Mouse (Mus musculus) embryonic facial prominence, embryonic 15.5 days (tissue): ENCODE results near the gene Cpb1. TPM values are rescaled to one million over a fixed set of nuclear protein-coding genes. Genes with fewer than 3 reads are reported as not detected.

Experiments used
- ATAC-seq: fragments of 200-750 bp; cut with Nextera tagmentation; 2 replicates; pipeline ENCODE4 v1.8.0; 2017; ENCODE audit warnings: low read depth, moderate TSS enrichment; ENCODE audit not compliant: insufficient number of reproducible peaks, low FRiP score, low TSS enrichment
- H3K27ac ChIP-seq: fragments of 300-500 bp; sonication (generic); replicated peaks from 2 replicates; pipeline ENCODE4 v1.5.1; 2015; ENCODE audit warnings: mild to moderate bottlenecking, inconsistent platforms
- H3K27me3 ChIP-seq: fragments of 300-500 bp; sonication (generic); 2 replicates; pipeline ENCODE4 v1.6.1; 2015; ENCODE audit warnings: inconsistent platforms
- H3K36me3 ChIP-seq: fragments of 300-500 bp; sonication (generic); 2 replicates; pipeline ENCODE4 v1.6.1; 2015; ENCODE audit warnings: mild to moderate bottlenecking, inconsistent platforms
- H3K4me1 ChIP-seq: fragments of 300-500 bp; sonication (generic); 2 replicates; pipeline ENCODE4 v1.6.1; 2015; ENCODE audit warnings: inconsistent platforms
- H3K4me2 ChIP-seq: fragments of 300-500 bp; sonication (generic); replicated peaks from 2 replicates; pipeline ENCODE4 v1.6.1; 2015; ENCODE audit warnings: mild to moderate bottlenecking, inconsistent platforms
- H3K4me3 ChIP-seq: fragments of 300-500 bp; sonication (generic); replicated peaks from 2 replicates; pipeline ENCODE4 v1.5.1; 2015; ENCODE audit warnings: mild to moderate bottlenecking, inconsistent platforms
- H3K9ac ChIP-seq: fragments of 300-500 bp; sonication (generic); 2 replicates; pipeline ENCODE4 v1.6.1; 2015; ENCODE audit warnings: inconsistent platforms
- H3K9me3 ChIP-seq: fragments of 300-500 bp; sonication (generic); replicated peaks from 2 replicates; pipeline ENCODE4 v1.6.1; 2016; ENCODE audit warnings: inconsistent platforms
- WGBS: fragments of 180-500 bp; shearing (Covaris S2); methylation state at CpG from one replicate; pipeline ENCODE4 v1.1.7; 2015; 5-methylcytosine and 5-hydroxymethylcytosine counted together
- polyA plus RNA-seq: library from polyadenylated mRNA; unstranded; fragments of >200 nt; fragmentation: Nextera tagmentation; extraction: Ambion mirVana; gene quantifications from 2 replicates; pipeline ENCODE4 v1.2.1, GENCODE M21; 2015

The Cpb1 gene
- polyA plus RNA-seq: 0.33 and 0.34 TPM in 2 replicates

DNA sequence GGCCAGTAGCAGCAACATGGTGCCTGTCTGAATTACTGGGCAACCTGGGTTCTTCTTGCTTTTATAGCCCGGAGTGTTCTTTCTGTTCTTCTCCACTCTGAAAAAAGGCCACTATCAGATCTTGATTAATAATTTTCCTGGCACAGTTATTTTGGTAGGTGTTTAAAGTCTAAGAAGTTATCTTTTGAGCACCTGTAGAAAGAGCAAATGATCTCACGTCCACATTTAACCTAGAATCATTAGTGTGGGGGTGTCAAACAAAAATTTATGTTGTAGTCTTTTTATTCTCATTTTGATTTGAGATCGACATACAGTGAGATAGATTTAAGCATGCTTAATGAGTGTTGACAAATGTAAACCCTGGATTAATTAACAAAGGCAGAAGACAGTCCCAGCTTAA lies at the start of gene Cpb1:
Gene Cpb1 (minus strand): TSS at position 101 of the 400 bp plus-strand sequence.
- H3K4me2 ChIP-seq: no peak within 1 kb of the TSS
- ATAC-seq: no peak
- no peaks in the 10 kb centered on the region for H3K27me3 ChIP-seq
- no peak within 1 kb of the TSS for H3K9ac ChIP-seq
- 84% methylated on average over 3 of the region's 3 CpGs for WGBS
- no peak within 1 kb of the TSS for H3K4me3 ChIP-seq
- no peaks in the 10 kb centered on the region for H3K4me1 ChIP-seq
- no peaks in the 10 kb centered on the region for H3K36me3 ChIP-seq
- H3K27ac ChIP-seq: no peak within 1 kb of the TSS
- no peaks in the 10 kb centered on the region for H3K9me3 ChIP-seq

GRCm38 (mm10) chr3:20317233-20317632 lies 41.7 kb upstream of the Cpb1 start:
- Histone ChIP-seq H3K36me3 (no peaks in the 10 kb centered on the region), H3K9ac (no peak overlapping the region), H3K27me3 (no peaks in the 10 kb centered on the region), H3K9me3 (no peaks in the 10 kb centered on the region), H3K4me1 (no peaks in the 10 kb centered on the region), H3K4me3 (no peak overlapping the region), H3K4me2 (no peak overlapping the region), H3K27ac (no peak overlapping the region)
- no peak for ATAC-seq
- 10% methylated on average over 1 of the region's 1 CpGs for WGBS

DNA sequence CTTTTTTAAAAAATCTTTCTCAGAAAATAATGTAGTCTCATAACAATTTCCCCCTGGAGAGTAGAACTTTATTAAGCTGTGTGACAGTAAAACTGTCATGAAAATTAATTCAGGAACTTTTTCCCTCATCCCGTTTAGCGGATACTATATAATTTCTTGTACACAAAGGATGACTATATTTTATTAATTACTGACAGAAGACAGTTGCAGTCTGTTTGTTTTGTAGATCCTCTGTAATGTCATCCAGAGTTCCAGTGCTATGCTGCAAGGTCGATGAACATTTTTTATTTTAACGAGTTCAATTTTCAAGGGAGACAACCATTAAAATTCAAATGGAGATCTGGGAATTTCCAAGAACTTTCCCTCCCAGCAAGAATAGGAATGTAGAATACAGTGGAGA lies 33.6 kb upstream of the Cpb1 start:
- ATAC-seq: no peak
- no peak overlapping the region for H3K4me2 ChIP-seq
- H3K27ac ChIP-seq: no peak overlapping the region
- no peaks in the 10 kb centered on the region for H3K36me3 ChIP-seq
- H3K4me3 ChIP-seq: no peak overlapping the region
- H3K4me1 ChIP-seq: no peaks in the 10 kb centered on the region
- WGBS: 66% methylated on average over 4 of the region's 4 CpGs
- H3K9ac ChIP-seq: no peak overlapping the region
- no peaks in the 10 kb centered on the region for H3K9me3 ChIP-seq
- H3K27me3 ChIP-seq: no peaks in the 10 kb centered on the region

DNA sequence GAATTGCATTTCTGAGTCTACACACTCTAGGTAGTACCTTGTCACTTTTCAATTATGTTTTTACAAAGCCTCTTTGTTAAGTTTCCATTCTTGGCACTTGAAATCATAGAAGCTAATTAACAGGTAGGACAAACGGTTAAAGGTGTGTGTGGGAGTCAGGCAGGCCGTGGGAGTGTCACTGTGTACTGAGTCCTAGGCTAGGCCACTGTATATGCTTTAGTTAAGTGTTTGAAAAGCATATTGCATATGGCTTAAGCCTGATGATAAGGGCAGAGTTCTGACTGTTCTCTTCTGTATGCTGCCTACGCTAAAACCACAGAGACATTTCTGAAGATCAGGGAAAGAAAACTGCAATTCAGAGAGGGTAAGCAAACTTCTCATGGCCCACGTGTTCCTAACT lies 31.7 kb upstream of the Cpb1 start:
- no peak overlapping the region for H3K9ac ChIP-seq
- 74% methylated on average over 4 of the region's 4 CpGs for WGBS
- no peak overlapping the region for H3K4me2 ChIP-seq
- no peaks in the 10 kb centered on the region for H3K27me3 ChIP-seq
- H3K27ac ChIP-seq: no peak overlapping the region
- no peak overlapping the region for H3K4me3 ChIP-seq
- H3K4me1 ChIP-seq: no peaks in the 10 kb centered on the region
- H3K9me3 ChIP-seq: no peaks in the 10 kb centered on the region
- no peak for ATAC-seq
- no peaks in the 10 kb centered on the region for H3K36me3 ChIP-seq

DNA sequence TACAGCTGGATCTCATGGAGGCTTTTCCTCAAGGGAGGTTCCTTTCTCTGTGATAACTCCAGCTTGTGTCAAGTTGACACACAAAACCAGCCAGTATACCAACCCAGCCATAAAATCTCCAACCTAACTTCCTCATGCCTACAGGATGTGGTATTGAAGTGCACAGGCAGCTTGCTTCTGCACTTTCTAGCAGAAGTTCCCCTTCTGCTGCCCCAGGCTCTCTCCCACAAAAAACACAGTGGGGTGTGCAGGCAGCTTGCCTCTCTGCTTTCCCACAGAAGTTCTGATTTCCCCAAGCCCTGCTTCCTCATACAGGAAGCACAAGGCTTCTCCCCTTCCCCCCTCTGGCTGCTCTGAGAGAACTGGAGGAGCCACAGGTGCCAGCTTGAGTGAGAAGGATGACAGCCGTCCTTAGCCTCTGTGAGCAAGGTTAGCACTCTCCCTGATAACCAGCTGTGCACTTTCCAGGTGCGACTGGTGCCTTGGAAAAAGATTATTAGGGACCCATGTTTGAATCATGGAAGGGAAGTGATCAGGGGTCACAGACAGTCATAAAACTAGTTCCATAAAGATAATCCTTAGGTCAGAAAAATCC lies 29.3 kb upstream of the Cpb1 start:
- Histone ChIP-seq H3K27me3 (no peaks in the 10 kb centered on the region), H3K9ac (no peak overlapping the region), H3K4me2 (no peak overlapping the region), H3K27ac (no peak overlapping the region), H3K9me3 (no peaks in the 10 kb centered on the region), H3K4me1 (no peaks in the 10 kb centered on the region), H3K4me3 (no peak overlapping the region), H3K36me3 (no peaks in the 10 kb centered on the region)
- ATAC-seq: no peak
- 36% methylated on average over 2 of the region's 2 CpGs for WGBS

DNA sequence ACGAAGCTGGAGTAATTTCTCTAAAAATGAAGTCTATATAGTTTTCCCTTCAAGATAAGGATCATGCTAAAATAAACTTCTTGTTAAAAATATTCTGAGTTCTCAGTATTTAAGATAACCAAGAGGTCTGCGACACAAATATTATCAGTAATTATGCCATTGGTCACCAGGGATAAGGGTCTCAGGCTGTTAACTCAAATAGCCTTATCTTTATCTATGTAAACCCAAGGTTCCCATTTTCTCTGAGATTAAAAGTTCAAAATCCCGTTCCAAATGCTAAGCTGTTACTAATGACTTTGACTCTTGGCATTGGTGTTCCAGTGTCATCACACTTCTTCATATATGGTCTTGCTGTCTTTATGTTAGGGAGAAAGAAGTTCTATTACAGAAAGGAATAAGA lies 20.0 kb upstream of the Cpb1 start:
- Histone ChIP-seq H3K9ac (no peak overlapping the region), H3K27me3 (no peaks in the 10 kb centered on the region)
- 79% methylated on average over 3 of the region's 3 CpGs for WGBS

DNA sequence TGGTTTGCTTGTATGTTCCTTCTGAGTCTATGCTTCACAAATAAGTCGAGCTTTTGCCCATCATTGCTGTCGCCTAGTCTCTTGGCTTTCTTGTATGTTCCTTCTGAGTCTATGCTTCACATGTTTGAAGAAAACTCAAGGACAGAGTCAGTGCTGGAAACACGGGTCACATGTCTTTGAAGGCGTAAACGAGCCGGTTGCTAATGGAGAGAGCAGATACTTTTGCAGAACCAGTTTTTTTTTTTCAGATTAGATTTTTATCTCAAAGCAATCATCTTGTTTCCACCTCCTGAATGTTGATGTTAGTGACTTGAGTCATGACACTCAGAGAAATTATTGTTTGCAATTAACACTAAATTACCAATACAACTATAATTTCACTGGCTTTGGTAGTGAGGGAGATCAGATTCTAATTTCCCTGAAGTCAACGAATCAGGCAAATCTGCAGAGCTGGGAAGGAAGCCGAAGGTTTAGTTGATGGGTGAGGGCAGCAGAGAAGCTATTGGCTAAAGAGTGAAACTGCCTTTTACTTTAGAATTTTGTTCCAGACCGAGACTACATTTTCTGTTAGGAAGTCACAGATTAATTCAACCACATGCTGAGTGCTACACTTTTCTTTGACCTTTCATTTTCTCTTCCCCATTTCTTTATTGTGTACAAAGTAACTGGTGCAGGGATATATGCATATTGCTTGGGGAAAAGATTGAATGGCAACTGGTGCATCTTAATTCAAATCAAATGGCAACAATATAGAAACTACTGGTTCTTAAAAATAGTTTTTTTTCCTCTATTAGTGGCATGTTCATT lies 19.2 kb upstream of the Cpb1 start:
- Histone ChIP-seq H3K4me2 (no peak overlapping the region), H3K9me3 (no peaks in the 10 kb centered on the region), H3K9ac (no peak overlapping the region), H3K27me3 (no peaks in the 10 kb centered on the region), H3K4me1 (no peaks in the 10 kb centered on the region), H3K36me3 (no peaks in the 10 kb centered on the region), H3K4me3 (no peak overlapping the region), H3K27ac (no peak overlapping the region)
- no peak for ATAC-seq
- 70% methylated on average over 9 of the region's 9 CpGs for WGBS

More for the DNA sequence above, 20.0 kb upstream of the Cpb1 start:
- Histone ChIP-seq H3K4me3 (no peak overlapping the region), H3K9me3 (no peaks in the 10 kb centered on the region), H3K4me2 (no peak overlapping the region), H3K4me1 (no peaks in the 10 kb centered on the region), H3K27ac (no peak overlapping the region), H3K36me3 (no peaks in the 10 kb centered on the region)
- no peak for ATAC-seq

- no peaks in the 10 kb centered on the region for H3K9me3 ChIP-seq
These were observed 15.8 kb upstream of the Cpb1 start for GRCm38 (mm10) chr3:20291370-20291769.

DNA sequence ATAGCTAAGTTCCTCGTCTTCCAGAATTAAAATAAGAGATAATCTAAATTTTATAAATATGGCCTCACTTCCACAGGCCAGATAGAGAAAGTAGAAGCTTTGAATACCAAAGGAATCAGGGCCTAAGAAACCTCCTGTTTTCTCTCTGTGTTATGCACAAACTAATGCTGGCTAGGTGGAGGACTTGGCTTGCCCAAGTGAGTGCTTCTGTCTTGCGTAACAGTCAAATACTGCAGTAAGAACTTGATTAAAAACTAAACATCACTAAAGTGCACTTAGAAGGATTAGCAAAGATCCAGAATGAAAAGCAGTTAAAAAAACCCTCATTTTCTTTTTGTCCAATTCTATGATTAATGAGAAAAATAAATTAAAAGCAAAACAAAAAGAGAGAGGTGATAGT lies 13.2 kb upstream of the Cpb1 start:
- no peak for ATAC-seq
- no peaks in the 10 kb centered on the region for H3K27me3 ChIP-seq

More at GRCm38 (mm10) chr3:20291370-20291769, 15.8 kb upstream of the Cpb1 start:
- no peak overlapping the region for H3K9ac ChIP-seq
- no peak overlapping the region for H3K4me3 ChIP-seq
- H3K27ac ChIP-seq: no peak overlapping the region
- ATAC-seq: no peak
- H3K36me3 ChIP-seq: no peaks in the 10 kb centered on the region
- H3K4me1 ChIP-seq: no peaks in the 10 kb centered on the region
- H3K4me2 ChIP-seq: no peak overlapping the region
- no peaks in the 10 kb centered on the region for H3K27me3 ChIP-seq

DNA sequence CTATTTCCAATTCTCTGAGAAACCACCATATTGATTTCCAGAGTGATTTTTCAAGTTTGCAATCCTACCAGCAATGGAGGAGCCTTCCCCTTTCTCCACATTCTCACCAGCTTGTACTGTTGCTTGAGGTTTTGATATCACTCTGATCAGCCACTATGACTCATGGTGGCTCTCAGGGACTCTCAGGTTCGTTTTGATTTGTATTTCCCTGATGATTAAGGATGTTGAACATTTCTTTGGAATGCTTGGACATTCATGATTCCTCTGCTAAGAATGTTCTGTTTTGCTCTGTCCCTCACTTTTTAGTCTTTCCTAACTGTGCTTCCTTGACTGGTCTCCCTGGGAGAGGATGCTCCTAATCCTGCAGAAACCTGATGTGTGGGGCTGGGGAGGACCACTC lies 6.3 kb upstream of the Cpb1 start:
- Histone ChIP-seq H3K9me3 (no peaks in the 10 kb centered on the region), H3K27me3 (no peaks in the 10 kb centered on the region), H3K4me1 (no peaks in the 10 kb centered on the region), H3K9ac (no peak overlapping the region), H3K4me3 (no peak overlapping the region), H3K27ac (no peak overlapping the region), H3K36me3 (no peaks in the 10 kb centered on the region), H3K4me2 (no peak overlapping the region)
- no peak for ATAC-seq
- 48% methylated on average over 1 of the region's 1 CpGs for WGBS

More for the DNA sequence above, 13.2 kb upstream of the Cpb1 start:
- Histone ChIP-seq H3K4me3 (no peak overlapping the region), H3K9ac (no peak overlapping the region), H3K4me1 (no peaks in the 10 kb centered on the region), H3K9me3 (no peaks in the 10 kb centered on the region), H3K27ac (no peak overlapping the region), H3K36me3 (no peaks in the 10 kb centered on the region), H3K4me2 (no peak overlapping the region)
- WGBS: 89% methylated on average over 2 of the region's 2 CpGs

DNA sequence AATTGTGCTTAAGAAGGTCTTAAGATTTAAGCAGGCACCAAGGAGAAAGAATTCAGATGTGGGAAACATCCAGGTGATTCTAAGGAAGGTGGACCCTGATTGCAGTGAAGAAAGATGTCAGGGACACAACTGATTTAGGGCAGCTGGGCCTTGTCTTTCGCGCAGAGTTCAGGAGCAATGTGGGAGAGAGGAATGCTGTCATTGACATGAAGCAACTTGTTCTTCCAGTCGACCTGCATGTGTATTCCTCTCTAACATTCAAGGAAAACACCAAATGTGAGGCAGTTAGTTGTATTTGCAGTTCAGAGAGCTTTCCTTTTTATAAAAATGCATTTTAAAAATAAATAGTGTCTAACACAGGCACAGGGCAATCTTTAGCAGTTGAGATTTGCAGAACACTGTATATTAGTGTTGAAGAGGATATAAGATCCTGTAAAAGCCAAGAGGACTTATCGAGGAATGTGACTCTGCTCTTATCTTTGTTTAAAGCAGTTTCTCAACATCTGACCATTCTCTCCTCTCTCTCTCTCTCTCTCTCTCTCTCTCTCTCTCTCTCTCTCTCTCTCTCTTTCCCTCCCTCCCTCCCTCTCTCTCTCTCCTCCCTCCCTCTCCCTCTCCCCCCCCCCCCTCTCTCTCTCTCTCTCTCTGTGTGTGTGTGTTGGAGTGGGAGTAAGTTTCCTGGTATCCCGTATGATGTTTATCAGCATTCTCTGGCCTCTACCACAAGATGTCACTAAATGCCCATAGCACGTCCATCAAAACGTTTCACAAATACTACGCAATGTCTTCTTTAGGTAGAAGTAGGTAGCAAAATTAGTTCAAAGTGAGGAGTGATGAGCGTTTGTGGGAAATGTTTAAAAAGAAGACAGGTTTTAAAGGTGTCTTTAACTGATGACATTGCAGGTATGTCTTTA lies 20.7 kb downstream of the Cpb1 start:
- Histone ChIP-seq H3K27me3 (no peaks in the 10 kb centered on the region), H3K4me2 (no peak overlapping the region), H3K27ac (no peak overlapping the region), H3K9me3 (no peaks in the 10 kb centered on the region), H3K36me3 (no peaks in the 10 kb centered on the region), H3K4me1 (no peaks in the 10 kb centered on the region), H3K4me3 (no peak overlapping the region), H3K9ac (no peak overlapping the region)
- whole genome bisulfite sequencing: 29% methylated on average over 9 of the region's 9 CpGs
- no peak for ATAC-seq
